Mouse (Mus musculus): ENCODE measurements at regions not wholly inside any gene's neighbourhood (a gene's known extent, or its start where the extent isn't known, plus 50 kb on each side); places are given as distances from the start of the nearest gene placed in this dataset.
A peak's percentile ranks its signal among the peaks of the same experiment; 100 is the strongest.

- DNase-seq: no peak
Measured at GRCm38 (mm10) chr19:45288722-45289121, 53.1 kb upstream of the Lbx1 start.

- DNase-seq: peak; percentile 33 to 34
Measured at GRCm38 (mm10) chr19:45297812-45298211, 62.2 kb upstream of the Lbx1 start.

- no peak for DNase-seq
Measured at GRCm38 (mm10) chr19:45299341-45299740, 63.7 kb upstream of the Lbx1 start.

GRCm38 (mm10) chr19:45299768-45300167 is 63.8 kb upstream of the Btrc start:
- DNase-seq: no peak

GRCm38 (mm10) chr19:45300691-45301431 is 62.7 kb upstream of the Btrc start:
- DNase-seq: peak; percentile 54 to 57

- no peak for DNase-seq
Measured at GRCm38 (mm10) chr19:45301432-45301732, 62.2 kb upstream of the Btrc start.

- peak; percentile 24 to 26 for DNase-seq
Measured at GRCm38 (mm10) chr19:45301733-45302547, 61.6 kb upstream of the Btrc start.

GRCm38 (mm10) chr19:45302548-45303241 is 60.8 kb upstream of the Btrc start:
- DNase-seq: no peak

GRCm38 (mm10) chr19:45304538-45304937 is 59.0 kb upstream of the Btrc start:
- no peak for DNase-seq

GRCm38 (mm10) chr19:45307299-45308275 is 55.9 kb upstream of the Btrc start:
- peak; percentile 81 to 85 for DNase-seq

GRCm38 (mm10) chr19:45308676-45309275 is 54.8 kb upstream of the Btrc start:
- DNase-seq: no peak

GRCm38 (mm10) chr19:45310291-45310881 is 53.1 kb upstream of the Btrc start:
- no peak for DNase-seq

- DNase-seq: peak; percentile 69 to 71
Measured at GRCm38 (mm10) chr19:45310944-45311603, 52.5 kb upstream of the Btrc start.

GRCm38 (mm10) chr19:45311831-45312537 is 51.5 kb upstream of the Btrc start:
- DNase-seq: no peak

GRCm38 (mm10) chr19:45312713-45313365 is 50.7 kb upstream of the Btrc start:
- DNase-seq: no peak
